31 mouse cellular contexts compared by ENCODE assay signal in genomic region chr1:166293086-166293485, GRCm38 (mm10). TPM values are rescaled to one million over a fixed set of nuclear protein-coding genes. Genes with fewer than 3 reads are reported as not detected.
DNase-seq lines count a peak whose midpoint lies in the region; ATAC-seq and TF ChIP-seq lines count a peak whose summit lies in the region.
"Had no signal": no experiment of that assay in that cellular context is flagged by ENCODE, and none has a peak within 500 bp of the region (broad histone marks: within the 10 kb centered on the region; RNA-seq: fewer than 3 reads in every experiment).

No protein-coding gene starts in this region.

- TF ChIP-seq EP300 in liver, postnatal 0 days (IDR thresholded peaks at IDR 0.05; ENCODE audit: low read depth) = peak; percentile 74

- no peak for TF ChIP-seq POLR2A in liver, adult 2 months (IDR thresholded peaks at IDR 0.05; ENCODE audit: extremely low read depth, insufficient read depth, low read length)

- no peaks in the 10 kb centered on the region for H3K9me3 ChIP-seq in liver, postnatal 0 days (ENCODE audit: low read length)
- H3K9me3 ChIP-seq: embryonic facial prominence, embryonic 13.5 days; embryonic facial prominence, embryonic 15.5 days; forebrain, embryonic 10.5 days; forebrain, embryonic 12.5 days; G1E had no signal

- H3K4me1 ChIP-seq in liver, adult 2 months (ENCODE audit: control insufficient read depth, insufficient read depth, low read length) = no peaks in the 10 kb centered on the region; the same call in 1 of the 2 replicates
- no peaks in the 10 kb centered on the region for H3K4me1 ChIP-seq in liver, postnatal 0 days (ENCODE audit: insufficient read depth)
- H3K4me1 ChIP-seq: embryonic facial prominence, embryonic 13.5 days; embryonic facial prominence, embryonic 15.5 days had no signal

- H3K4me2 ChIP-seq in liver, postnatal 0 days (ENCODE audit: low read depth, low read length) = no peak overlapping the region
- H3K4me2 ChIP-seq: embryonic facial prominence, embryonic 13.5 days; embryonic facial prominence, embryonic 15.5 days; forebrain, embryonic 12.5 days had no signal

- H3K4me3 ChIP-seq in liver, adult 2 months (ENCODE audit: insufficient read depth, low read depth, low read length) = no peak overlapping the region
- H3K4me3 ChIP-seq in liver, postnatal 0 days (ENCODE audit: low read depth, low read length) = no peak overlapping the region
- H3K4me3 ChIP-seq: embryonic facial prominence, embryonic 13.5 days; embryonic facial prominence, embryonic 15.5 days; erythroblast, embryonic 14.5 days; forebrain, embryonic 10.5 days; forebrain, embryonic 12.5 days had no signal

- WGBS in liver, adult 2 months = 20% methylated on average over 3 of the region's 3 CpGs
- WGBS in liver, postnatal 0 days (ENCODE audit: insufficient replicate concordance) = 45% methylated on average over 3 of the region's 3 CpGs

- H3K79me2 ChIP-seq in liver, adult 2 months (ENCODE audit: control insufficient read depth, insufficient read depth, low read length) = no peaks in the 10 kb centered on the region

- no peak overlapping the region for H3K9ac ChIP-seq in liver, adult 2 months (ENCODE audit: low read depth, low read length)
- no peak overlapping the region for H3K9ac ChIP-seq in liver, postnatal 0 days (replicated peaks)
- H3K9ac ChIP-seq: embryonic facial prominence, embryonic 13.5 days; embryonic facial prominence, embryonic 15.5 days; forebrain, embryonic 12.5 days had no signal

- H3K36me3 ChIP-seq in liver, adult 2 months (ENCODE audit: control insufficient read depth, insufficient read depth, low read length) = no peaks in the 10 kb centered on the region
- no peaks in the 10 kb centered on the region for H3K36me3 ChIP-seq in liver, postnatal 0 days (replicated peaks; ENCODE audit: insufficient read depth, low read length)
- H3K36me3 ChIP-seq: embryonic facial prominence, embryonic 13.5 days; embryonic facial prominence, embryonic 15.5 days; G1E had no signal

- H3K27ac ChIP-seq in liver, adult 2 months (replicated peaks; ENCODE audit: insufficient read depth, low read depth, low read length) = peak overlapping the region; percentile 91
- peak overlapping the region; percentile 93 for H3K27ac ChIP-seq in liver, postnatal 0 days (ENCODE audit: low read depth)
- H3K27ac ChIP-seq: embryonic facial prominence, embryonic 13.5 days; embryonic facial prominence, embryonic 15.5 days; forebrain, embryonic 10.5 days; forebrain, embryonic 12.5 days had no signal

- peak; percentile 95 for ATAC-seq in liver, postnatal 0 days
- ATAC-seq: activated CD4-positive, CD25-positive, alpha-beta regulatory T cell, adult 4 months; CD4-positive, CD25-positive, alpha-beta regulatory T cell, adult 4 months; forebrain, embryonic 14.5 days; forebrain, embryonic 16.5 days; Patski had no signal

- no peaks in the 10 kb centered on the region for H3K27me3 ChIP-seq in liver, adult 2 months (ENCODE audit: control insufficient read depth, insufficient read depth, low read length)
- H3K27me3 ChIP-seq in liver, postnatal 0 days (ENCODE audit: insufficient read depth, low read length) = 0 out of 2 replicates have a peak, but pooled peaks cover 5% of the 10 kb centered on the region
- H3K27me3 ChIP-seq: embryonic facial prominence, embryonic 15.5 days; forebrain, embryonic 12.5 days had no signal

- no peak for TF ChIP-seq CTCF in liver, adult 2 months (IDR thresholded peaks at IDR 0.05; ENCODE audit: low read depth, low read length)
- no peak for TF ChIP-seq CTCF in liver, postnatal 0 days (IDR thresholded peaks at IDR 0.05; ENCODE audit: low read depth)

- DNase-seq in liver, adult 2 months (ENCODE audit: extremely low read depth, low read depth, low spot score) = peak; percentile 97
- DNase-seq in liver (no peak), 416B (ENCODE audit: low read depth) (peak; percentile 79)
- no peak for DNase-seq in liver, postnatal 0 days
- DNase-seq in adrenal gland, adult 8-10 months = no peak
- DNase-seq: adrenal gland, postnatal 10 days; adrenal gland, postnatal 25 days; B cell, adult 2 months; cerebellum, adult 11 months; cerebellum, adult 18-20 months; cerebellum, adult 8-10 months; cerebellum, adult 9-11 months; cerebellum, postnatal 14 days; cerebellum, postnatal 36 days; embryo, embryonic 11 days had no signal

RNA-seq across cellular contexts. Expression of gene Ildr2, which starts 39.1 kb away (rescaled TPM):
- total RNA-seq in liver, adult 2 months (2014; rRNA removed) = 15.0 and 20.7 TPM in 2 replicates
- 6.6 and 15.3 TPM in 2 replicates for polyA plus RNA-seq in liver, adult 2 months (2012; rRNA removed)
- polyA plus RNA-seq in liver, postnatal 0 days (2015; fragmentation: Nextera tagmentation; extraction: Ambion mirVana) = 0.07 TPM in 2 replicates
- total RNA-seq in adrenal gland, adult 8-10 months (2022) = 10 to 100 TPM in 2 of 4 experiments, 1 to 10 TPM in 2; 4.0 to 16.9 (median 10.1) TPM
- total RNA-seq: CH12.LX; common myeloid progenitor, adult 5-6 weeks had no signal
- polyA plus RNA-seq: activated CD4-positive, CD25-positive, alpha-beta regulatory T cell, adult 4 months; CD4-positive, CD25-positive, alpha-beta regulatory T cell, adult 4 months; erythroblast, embryonic 14.5 days; G1E had no signal

RNA-seq across cellular contexts. Expression of gene Mael, which starts 54.5 kb away (rescaled TPM):
- not detected in 2 replicates for total RNA-seq in liver, adult 2 months (2014; rRNA removed)
- polyA plus RNA-seq in liver, adult 2 months (2012; rRNA removed) = not detected in 2 replicates
- polyA plus RNA-seq in liver, postnatal 0 days (2015; fragmentation: Nextera tagmentation; extraction: Ambion mirVana) = not detected in 2 replicates
- not detected for total RNA-seq in adrenal gland, adult 8-10 months (2022)
- total RNA-seq: adrenal gland, adult 18-20 months; adrenal gland, postnatal 10 days; adrenal gland, postnatal 25 days; adrenal gland, postnatal 4 days; CH12.LX; common myeloid progenitor, adult 5-6 weeks had no signal
- polyA plus RNA-seq: activated CD4-positive, CD25-positive, alpha-beta regulatory T cell, adult 4 months; CD4-positive, CD25-positive, alpha-beta regulatory T cell, adult 4 months; embryonic facial prominence, embryonic 11.5 days; embryonic facial prominence, embryonic 13.5 days; embryonic facial prominence, embryonic 15.5 days; erythroblast, embryonic 14.5 days; forebrain, embryonic 10.5 days; forebrain, embryonic 12.5 days; forebrain, embryonic 14.5 days; forebrain, embryonic 16.5 days; G1E; Patski had no signal

Comparison
In these comparisons a context has a peak if more than half of its experiments do, and no peak if none do; other contexts are left out.
1. DNase-seq: peak in liver, adult 2 months (single experiment) and 416B (single experiment); none in liver (single experiment), liver, postnatal 0 days (single experiment) and adrenal gland, adult 8-10 months (single experiment).